Mouse (Mus musculus): ENCODE data around the gene Coq8a. TPM values are rescaled to one million over a fixed set of nuclear protein-coding genes. Genes with fewer than 3 reads are reported as not detected.

The Coq8a gene
- total RNA-seq, 1 experiment from 2014 or later = 9.0 TPM

DNA sequence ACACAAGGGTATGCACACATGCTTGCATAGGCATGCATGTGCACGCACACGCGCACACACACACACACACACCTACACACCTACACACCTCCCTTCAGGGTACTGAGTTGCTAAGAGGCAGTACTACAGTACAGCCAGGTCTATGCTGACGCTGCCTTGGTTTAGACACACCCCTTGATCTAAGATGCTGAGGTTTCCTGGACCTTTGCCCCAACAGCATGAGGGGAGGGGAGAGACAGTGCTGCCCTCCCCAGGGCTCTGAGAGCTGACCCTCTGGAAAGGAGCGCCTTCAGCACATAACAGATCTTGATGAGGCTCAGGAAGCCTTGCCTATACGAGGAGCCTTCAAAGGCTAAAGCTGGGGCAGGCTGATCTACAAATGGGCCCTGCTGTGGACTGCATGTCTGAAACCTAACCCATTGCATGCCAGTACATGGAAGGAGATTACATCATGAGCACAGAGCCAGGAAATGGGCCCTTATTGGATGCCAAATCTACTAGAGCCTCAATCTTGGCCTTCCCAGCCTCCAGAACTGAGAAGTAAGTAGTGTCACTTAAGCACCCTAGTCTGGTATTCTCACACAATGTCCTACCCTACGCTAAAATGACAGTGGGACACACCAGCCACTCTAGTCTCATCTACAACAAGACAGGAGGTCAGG is 18.0 kb downstream of the Coq8a start:
- ATAC-seq (replicated peaks; ENCODE audit: insufficient number of reproducible peaks, low FRiP score, low TSS enrichment, poor library complexity, severe bottlenecking) = no peak

DNA sequence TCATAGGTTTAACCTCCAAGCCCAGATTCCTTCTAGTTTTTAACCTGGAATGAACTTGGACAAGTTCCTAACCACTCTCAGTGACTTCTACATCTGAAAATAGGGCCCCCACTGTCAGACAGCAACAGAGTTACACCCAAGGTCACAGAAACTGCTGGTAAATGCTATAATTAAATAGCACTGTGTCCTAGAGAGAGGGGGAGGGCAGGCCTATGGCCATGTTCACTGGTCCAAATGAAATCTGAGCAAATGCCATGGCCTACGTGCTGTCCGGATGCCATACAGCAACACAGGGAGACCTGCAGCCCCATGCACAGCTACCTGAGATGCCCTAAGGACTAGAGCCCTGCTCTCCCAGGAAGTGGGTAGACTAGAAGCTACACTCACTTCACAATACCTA is 19.6 kb downstream of the Coq8a start:
- ATAC-seq (replicated peaks; ENCODE audit: insufficient number of reproducible peaks, low FRiP score, low TSS enrichment, poor library complexity, severe bottlenecking) = no peak

DNA sequence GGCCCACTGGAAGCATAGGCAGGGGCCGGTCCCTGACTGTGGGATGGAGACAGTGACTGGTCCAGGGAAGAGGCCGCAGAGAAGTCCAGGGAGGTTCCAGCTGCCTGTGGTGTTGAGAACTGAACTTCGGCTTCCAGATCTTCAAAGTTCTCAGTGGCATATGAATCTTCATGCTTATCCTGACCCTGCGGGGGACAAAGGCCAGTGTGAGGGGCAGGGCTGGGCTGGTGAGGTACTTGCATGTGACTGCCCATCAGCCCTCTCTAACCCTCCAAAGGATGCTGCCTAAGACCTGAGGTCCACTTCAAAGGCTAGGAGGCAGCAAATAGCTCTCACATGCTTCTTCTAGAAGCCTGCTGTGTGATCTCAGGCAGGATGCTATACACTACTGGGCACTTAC is 20.3 kb downstream of the Coq8a start:
- ATAC-seq (replicated peaks; ENCODE audit: insufficient number of reproducible peaks, low FRiP score, low TSS enrichment, poor library complexity, severe bottlenecking) = no peak

DNA sequence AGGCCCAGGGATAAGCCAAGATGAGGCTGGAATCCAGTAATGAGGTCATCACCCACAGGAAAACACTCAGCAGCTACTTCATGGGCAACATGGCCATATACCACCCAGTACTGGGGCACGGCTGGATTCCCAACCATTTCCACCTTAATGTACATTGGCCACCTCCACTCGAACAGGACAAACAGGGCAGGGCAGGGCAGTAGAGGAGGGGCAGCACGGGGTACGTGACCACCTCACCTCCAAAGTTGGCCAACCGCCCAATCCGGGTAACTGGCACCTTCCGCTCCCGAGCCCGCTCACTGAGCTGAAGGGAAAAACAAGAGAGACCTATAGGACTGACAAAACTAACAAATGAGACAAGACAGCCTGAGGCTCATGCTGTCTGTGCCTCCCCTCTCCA is 21.1 kb downstream of the Coq8a start:
- ATAC-seq (replicated peaks; ENCODE audit: insufficient number of reproducible peaks, low FRiP score, low TSS enrichment, poor library complexity, severe bottlenecking) = no peak

DNA sequence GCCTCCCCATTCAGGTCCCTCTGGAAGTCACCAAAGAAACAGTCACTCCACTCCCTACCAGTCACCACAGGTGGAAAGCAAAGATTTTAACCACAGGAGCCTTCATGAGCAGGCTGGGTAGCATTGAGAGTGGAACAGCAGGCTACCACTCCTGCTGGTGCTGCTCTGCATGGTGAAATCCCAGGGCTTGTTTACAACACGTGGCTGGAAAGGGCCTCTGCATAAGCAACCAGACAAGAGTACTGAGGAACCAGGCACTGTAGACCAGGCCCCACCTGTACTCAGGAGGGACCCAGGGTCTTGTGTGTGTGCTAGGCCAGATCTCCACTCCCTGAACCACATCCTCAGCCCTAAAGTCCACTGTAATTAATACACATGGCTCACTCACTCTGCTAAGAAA is 22.6 kb downstream of the Coq8a start:
- ATAC-seq (replicated peaks; ENCODE audit: insufficient number of reproducible peaks, low FRiP score, low TSS enrichment, poor library complexity, severe bottlenecking) = no peak

DNA sequence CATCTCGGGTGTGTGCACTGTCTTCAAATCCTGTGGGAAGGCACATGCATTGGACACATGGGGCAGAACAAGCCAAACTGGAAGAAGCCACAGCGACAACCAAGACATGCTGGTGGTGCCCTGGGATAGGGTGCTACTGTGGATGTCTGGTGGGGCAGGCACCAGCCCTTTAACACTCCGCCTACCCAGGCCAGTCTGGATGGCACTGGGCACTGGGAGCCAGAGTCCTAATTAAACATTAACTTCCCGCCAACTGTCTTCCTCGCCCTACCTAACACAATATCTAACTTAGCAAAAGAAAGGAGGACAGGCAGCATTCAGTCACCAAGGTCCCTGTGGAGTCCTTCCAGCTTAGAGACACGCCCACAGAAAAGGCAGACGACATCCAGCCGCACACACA is 23.8 kb downstream of the Coq8a start:
- no peak for ATAC-seq (replicated peaks; ENCODE audit: insufficient number of reproducible peaks, low FRiP score, low TSS enrichment, poor library complexity, severe bottlenecking)

DNA sequence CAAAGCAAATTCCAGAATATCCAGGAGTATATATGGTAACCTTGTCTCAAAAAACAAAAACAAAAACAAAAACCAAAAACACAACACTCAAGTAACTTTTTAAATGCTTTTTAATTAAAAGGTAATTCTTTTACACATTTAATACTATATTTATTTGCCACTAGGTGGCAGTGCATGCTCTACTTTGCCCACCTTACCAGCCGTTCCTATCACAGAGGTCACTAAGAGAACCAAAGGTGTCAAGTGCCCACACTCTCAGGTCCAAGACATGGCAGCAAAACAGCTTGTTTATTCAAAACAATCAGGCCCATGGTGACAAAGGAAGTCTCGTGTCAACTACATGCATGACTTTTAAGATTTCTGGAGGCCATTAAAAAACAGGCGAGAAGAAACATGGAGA is 24.2 kb downstream of the Coq8a start:
- no peak for ATAC-seq (replicated peaks; ENCODE audit: insufficient number of reproducible peaks, low FRiP score, low TSS enrichment, poor library complexity, severe bottlenecking)

DNA sequence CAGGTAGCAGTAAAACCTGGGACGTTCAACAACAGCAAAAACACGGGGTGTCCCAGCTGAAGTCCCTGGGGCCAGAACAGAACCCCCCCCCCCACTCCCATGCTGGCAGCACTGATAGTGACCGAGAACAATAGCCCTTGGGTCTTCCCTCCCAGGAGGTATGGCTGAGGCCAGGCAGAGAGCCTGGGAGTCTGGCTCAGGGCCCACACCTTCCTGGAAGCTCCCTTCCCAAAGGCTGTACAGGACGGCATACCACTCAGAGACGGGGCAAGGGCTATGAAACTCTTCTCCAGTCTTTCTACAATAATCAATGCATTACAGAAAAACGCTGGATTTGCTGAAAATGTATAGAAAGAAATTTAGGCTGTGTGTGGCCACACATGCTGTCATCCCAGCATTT is 24.7 kb downstream of the Coq8a start:
- ATAC-seq (replicated peaks; ENCODE audit: insufficient number of reproducible peaks, low FRiP score, low TSS enrichment, poor library complexity, severe bottlenecking) = no peak

DNA sequence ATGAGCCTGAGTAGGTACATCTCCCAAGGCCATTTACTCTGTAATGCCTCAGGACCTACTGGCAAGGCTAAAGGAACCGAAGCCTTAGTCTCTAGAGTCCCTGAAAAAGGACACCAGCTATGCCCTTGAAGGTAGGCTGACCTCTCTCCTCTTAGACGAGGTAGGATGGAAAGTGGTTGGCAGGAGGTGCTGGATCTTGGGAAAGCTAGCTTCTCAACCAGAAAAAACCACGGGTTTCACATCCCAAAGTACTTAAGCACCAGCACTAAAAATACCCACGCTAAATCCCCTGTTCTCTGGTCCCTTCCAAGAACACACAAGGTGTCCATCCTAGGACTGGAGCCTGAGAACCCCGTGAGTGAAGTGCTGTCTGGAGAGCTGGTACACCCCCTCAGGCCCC is 26.4 kb downstream of the Coq8a start:
- ATAC-seq (replicated peaks; ENCODE audit: insufficient number of reproducible peaks, low FRiP score, low TSS enrichment, poor library complexity, severe bottlenecking) = no peak

DNA sequence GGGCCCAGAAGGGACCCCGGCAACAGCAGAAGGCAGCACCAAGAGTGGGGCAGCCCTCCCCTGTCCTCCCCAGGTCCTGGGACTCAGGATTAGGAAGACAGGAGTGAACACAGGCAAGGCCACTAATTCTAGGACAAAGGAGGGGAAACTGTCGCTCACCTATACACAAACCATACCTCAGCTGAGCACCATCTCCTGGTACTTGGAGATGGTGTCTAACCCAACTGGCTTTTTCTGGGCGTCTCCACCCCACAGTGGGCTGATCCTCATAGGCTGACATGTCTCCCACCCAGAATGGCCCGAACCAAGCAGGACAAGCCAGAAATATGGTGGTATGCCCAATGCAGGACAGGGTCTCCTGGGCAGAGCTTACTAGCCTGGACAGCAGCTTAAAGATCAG is 26.8 kb downstream of the Coq8a start:
- ATAC-seq (replicated peaks; ENCODE audit: insufficient number of reproducible peaks, low FRiP score, low TSS enrichment, poor library complexity, severe bottlenecking) = no peak

DNA sequence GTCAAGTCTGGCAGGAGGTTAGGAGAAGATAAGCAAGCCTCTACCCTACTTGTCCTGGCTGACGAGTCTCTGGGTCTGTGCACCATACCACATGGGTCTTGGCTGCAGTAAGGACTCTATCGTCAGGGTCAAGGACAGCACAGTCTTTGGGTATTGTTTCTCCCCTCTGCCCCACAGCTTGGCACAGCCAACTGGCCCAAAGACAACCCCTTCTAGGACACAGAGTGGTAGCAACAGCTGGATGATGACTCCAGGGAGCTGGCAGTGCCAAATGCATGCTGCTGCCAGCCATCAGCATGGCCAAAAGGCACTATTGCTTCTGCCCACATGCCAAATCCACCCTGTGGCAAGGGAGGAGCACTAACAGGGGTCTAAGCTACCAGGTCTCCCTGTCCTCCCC is 27.5 kb downstream of the Coq8a start:
- no peak for ATAC-seq (replicated peaks; ENCODE audit: insufficient number of reproducible peaks, low FRiP score, low TSS enrichment, poor library complexity, severe bottlenecking)

DNA sequence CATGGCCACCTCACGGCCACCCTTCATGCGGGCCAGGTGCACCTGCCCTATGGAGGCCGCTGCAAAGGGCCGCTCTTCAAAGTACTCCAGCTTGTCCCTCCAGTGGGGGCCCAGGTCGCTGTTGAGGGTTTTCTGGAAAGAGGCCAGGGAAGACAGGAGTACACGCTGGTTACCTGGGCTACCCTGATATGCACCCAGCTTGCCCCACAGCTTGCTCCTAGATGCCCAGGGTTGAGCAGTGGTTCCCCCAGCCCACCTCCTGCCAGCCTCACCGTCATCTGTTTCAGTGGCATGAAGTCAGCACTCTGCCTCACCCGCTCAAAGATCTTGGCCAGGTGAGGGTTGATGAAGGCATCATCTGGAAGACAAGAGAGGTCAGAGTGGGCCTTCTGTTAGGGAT is 29.3 kb downstream of the Coq8a start:
- no peak for ATAC-seq (replicated peaks; ENCODE audit: insufficient number of reproducible peaks, low FRiP score, low TSS enrichment, poor library complexity, severe bottlenecking)

DNA sequence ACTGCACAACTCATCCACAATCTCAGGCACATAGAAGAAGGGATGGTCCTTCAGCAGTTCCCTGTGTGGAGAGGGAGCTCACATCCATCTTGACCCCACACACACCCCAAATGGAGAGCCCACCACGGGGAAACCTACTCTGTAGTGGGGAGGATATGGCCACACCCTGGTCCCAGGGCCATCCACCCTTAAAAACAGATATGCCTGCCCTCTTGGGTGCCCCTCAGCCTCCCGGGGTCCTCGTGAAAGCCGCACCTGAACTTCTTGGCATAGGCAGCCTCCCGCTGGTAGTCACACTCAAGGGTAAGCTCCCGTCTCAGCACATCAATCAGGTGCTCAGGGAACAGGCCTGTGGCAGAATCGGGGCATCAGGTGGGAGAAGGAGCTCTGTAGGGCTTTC is 30.2 kb downstream of the Coq8a start:
- no peak for ATAC-seq (replicated peaks; ENCODE audit: insufficient number of reproducible peaks, low FRiP score, low TSS enrichment, poor library complexity, severe bottlenecking)

DNA sequence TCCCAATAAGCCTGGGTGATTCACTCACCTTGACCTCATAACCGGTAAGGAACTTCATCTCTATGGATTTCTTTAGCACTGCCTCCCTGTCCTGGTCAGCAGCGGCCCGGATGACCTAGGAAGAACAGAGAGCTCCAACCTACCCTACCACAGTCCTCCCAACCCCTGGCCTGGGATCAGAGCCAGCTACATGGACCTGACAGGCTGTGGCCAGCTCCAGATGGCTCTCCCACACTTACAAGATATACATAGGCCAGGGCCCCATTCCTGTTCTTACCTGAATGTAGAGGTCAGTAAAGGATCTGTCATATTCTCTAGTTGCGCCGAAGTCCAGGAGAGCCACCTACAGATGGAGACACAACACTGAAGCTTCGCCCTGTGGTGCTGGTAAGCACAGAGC is 31.1 kb downstream of the Coq8a start:
- ATAC-seq (replicated peaks; ENCODE audit: insufficient number of reproducible peaks, low FRiP score, low TSS enrichment, poor library complexity, severe bottlenecking) = no peak

DNA sequence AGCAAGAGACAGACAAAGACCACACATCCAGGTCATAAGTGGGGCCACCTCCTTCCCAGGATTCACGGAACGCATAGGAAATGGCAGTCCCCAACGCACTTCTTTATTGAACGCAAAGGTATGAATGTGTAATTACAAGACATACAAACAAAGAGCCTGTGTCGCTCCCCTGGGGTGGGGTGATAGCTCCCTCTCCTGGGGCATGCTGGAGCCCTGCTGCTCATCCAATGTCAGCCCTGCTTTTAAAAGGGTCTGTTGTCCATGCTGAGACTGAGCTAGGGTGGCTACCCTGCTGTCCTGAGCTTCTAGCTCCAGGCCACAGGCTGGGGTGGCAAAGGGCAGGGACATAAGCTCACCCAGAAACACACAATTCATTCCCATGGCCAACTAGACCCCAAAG is 32.9 kb downstream of the Coq8a start:
- no peak for ATAC-seq (replicated peaks; ENCODE audit: insufficient number of reproducible peaks, low FRiP score, low TSS enrichment, poor library complexity, severe bottlenecking)

DNA sequence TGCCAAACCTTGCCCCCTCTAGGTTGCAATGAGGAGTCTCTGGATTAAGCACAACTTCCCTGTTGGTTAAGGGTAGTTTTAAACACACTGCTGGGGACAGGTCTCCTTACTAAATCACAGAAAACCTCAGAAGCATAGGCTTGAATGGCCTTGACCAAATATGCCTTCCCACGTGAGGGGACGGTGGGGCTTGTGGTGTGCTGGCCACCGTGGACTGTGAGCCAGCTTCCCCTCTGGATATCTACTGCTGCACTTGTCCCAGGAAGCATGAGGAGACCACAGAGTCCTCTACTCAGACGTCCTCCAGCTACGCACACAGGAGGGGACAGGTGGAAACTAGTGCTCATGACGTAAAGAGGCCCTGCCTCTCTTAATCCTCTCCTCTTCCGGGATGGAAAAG is 36.4 kb downstream of the Coq8a start:
- ATAC-seq (replicated peaks; ENCODE audit: insufficient number of reproducible peaks, low FRiP score, low TSS enrichment, poor library complexity, severe bottlenecking) = no peak

DNA sequence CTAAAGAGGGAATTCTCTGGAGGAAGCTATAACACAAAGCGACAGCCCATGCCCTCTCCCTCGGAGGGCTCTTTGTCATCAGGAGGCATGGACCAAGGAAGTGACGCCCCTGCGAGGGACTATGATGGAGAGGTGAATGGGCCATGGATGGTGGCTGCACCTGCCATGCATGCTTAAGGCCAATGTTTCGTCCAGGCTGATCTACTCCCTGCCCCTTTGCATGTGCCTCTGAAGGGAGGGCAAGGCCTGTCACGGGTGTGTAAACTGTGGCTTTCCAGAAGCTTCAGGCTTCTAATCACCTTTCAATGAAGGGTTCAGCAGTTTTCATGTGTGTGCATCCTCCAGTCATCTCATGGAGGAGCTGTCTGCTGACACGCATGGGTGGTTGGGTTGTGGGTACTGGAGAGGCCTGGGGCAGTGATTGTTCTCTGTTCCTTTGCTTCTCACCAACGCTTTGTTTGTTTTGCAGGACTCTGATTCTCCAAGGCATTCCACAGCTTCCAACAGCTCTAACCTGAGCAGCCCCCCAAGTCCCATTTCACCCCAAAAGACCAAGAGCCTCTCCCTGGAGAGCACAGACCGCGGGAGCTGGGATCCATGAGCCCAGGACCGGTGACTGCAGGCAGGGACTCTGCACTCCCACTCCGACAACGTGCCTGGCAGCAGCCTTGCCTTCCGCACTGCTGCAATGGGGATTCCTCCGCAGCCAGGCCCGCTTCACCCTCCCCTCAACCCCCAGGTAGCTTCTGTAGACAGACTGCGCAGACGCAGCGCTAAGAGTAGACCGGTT is 37.6 kb downstream of the Coq8a start:
- no peak for ATAC-seq (replicated peaks; ENCODE audit: insufficient number of reproducible peaks, low FRiP score, low TSS enrichment, poor library complexity, severe bottlenecking)

DNA sequence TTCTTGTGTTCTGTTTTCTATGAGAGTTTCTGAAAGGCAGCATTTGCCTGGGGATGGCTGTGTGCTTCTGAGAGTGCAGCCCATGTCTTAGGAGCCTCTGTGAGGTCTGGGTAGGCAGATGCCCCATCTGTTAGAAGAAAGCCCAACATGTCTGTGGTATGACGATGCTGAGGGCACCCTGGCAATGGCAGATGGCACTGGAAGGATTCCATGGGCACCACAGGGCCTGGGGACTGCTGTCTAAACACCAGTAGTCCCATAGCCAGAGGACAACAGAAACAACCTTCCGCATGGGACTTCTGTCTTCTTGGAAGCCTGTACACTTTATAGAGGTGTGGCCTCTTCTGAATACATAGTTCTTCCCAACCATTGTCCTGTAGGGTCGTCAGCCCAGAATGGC is 38.2 kb downstream of the Coq8a start:
- ATAC-seq (replicated peaks; ENCODE audit: insufficient number of reproducible peaks, low FRiP score, low TSS enrichment, poor library complexity, severe bottlenecking) = no peak

DNA sequence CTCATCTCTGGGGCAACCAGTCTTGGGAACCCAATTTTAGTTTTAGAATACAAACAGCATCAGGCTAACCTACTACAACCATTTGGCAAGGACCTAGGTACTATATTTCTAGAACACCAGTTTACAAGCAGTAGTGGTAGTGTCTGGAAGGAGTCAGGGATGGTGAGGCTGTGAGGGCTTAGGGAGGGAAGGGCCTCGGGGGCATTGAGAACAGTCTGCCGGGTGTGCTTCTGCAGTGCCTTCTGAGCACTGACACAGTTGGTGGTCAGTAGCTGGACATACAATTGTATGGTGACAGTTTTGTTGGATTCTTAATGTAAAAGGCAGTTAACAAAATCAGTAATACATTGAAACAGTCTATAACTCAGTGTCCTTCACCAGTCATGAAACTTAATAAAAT is 38.9 kb downstream of the Coq8a start:
- no peak for ATAC-seq (replicated peaks; ENCODE audit: insufficient number of reproducible peaks, low FRiP score, low TSS enrichment, poor library complexity, severe bottlenecking)

DNA sequence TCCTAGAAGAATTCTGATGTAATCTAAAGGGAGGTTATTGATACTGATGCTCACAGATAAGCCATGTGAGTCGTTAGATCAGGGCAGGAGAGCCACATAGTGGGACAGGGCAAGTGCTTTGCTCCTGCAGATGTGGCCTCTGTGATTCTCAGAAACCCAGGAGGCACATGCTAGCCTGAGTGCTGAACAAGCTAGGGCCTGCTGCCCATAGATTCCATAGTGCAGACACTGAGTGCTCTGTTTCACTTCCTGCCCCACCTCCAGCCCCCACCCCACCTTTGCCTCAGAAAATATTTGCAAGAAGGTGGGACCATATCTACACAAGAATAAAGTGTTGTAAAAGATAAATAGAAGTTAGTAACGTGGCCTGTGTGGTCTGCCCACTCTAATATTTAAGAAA is 40.8 kb downstream of the Coq8a start:
- no peak for ATAC-seq (replicated peaks; ENCODE audit: insufficient number of reproducible peaks, low FRiP score, low TSS enrichment, poor library complexity, severe bottlenecking)

DNA sequence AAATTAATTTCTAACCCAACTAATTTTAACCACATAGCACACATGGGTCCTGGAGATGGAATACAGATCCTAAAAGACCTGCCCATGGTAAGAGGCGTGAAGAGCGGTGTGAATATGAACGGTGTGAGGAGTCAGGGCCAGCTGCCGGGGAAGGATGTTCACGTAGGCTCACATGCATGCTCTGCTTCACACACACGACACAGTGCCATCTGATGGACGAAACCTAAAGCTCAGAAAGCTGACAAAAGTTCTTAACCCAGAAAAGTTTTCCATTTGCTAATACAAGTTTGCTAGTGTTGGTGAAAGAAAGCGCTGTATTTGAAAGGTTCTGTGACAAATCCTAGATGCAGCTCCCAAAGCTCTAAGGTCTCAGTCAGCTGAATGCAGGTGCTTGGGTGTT is 48.2 kb downstream of the Coq8a start:
- ATAC-seq (replicated peaks; ENCODE audit: insufficient number of reproducible peaks, low FRiP score, low TSS enrichment, poor library complexity, severe bottlenecking) = no peak
